Mouse (Mus musculus) cerebellum, adult 9-10 months (tissue): ENCODE data around the gene Ntrk3.
A peak's percentile ranks its signal among the peaks of the same experiment; 100 is the strongest.

ENCODE experiments used
- DNase-seq: peaks from one replicate; pipeline ENCODE4 v3.0.0; 2022

Gene Ntrk3

DNA sequence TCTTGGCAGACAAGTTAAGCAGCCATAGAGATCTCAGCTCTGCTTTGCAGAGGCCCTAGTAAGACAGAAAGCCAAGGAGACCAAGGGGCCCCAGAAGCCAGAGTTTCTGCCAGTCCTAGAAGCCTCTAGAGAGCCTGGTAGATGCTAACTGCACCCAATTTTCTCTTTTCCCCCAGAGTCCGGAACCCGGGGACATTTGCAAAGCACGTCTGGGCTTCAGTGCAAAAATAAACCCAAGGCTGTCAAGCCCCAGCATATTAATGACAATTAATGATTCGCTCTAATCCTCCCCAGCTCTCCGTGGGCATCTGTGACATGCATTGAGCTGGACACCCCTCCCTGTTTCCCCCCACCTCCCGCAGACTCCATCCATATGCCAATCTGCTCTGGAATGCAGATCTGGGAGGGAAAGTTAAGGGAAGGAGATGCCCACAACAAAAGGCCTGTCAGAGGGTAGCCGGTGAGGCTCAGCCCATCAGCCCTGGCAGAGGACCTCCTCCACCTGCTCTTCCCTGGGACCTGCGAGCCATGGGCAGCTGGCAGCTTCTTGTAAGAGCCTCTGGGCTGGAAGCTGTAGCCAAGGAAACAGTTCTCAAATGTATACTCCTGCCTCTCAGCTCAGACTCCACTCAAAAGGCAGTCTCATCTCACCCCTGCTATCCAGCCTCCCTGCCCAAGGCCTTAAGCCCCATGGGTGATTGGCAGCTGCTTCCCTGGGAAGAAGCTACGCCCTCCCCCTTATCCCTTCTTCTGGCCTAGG, 117.8 kb downstream of the Ntrk3 start:
- no peak for DNase-seq

DNA sequence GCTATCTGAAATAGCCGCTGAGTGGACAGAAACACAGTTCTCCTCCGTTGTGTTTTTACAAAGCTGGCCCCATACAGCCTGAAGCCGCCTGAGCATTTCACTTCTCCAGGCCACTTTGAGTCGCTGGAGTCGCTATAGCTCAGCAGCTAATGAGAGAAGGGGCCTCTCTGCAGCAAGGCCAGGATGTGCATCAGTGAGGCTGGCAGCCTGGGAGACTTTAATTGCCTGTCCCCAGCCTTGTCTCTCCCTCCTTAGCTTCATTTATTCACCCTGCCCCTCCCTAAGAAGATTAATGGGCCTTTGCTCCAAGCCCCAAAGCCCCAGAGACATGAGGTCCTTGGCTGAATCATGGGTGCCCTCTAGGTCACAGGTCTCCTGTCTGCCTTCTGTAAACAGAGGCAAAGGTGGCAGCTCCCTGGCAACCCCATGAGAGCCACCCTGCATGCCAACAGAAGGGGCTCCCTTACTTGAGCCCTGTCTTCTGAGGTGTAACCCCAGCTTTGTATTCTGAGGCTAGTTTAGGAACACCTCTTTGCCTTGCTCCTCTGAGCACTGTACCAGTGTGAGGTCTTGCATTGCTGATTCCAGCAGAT, 132.2 kb downstream of the Ntrk3 start:
- DNase-seq = no peak

DNA sequence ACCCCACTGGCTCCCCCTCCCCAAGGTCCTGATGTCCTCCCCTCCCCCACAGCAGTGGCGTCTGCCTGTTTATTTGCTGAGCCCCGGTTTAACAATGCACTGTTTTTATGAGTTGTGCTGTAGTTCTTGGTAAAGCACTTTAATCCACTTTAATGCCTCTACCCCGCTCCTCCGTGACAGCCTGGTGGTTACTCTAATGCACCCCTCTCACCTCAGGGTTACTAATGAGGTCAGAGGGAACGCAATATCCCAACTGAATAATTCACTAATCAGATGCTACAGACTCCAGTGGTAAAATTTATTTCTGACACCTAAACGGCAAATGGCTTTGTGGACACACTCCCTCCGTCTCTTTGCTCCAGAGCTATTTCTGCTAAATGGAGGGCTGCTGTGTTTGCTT, 133.9 kb downstream of the Ntrk3 start:
- no peak for DNase-seq

DNA sequence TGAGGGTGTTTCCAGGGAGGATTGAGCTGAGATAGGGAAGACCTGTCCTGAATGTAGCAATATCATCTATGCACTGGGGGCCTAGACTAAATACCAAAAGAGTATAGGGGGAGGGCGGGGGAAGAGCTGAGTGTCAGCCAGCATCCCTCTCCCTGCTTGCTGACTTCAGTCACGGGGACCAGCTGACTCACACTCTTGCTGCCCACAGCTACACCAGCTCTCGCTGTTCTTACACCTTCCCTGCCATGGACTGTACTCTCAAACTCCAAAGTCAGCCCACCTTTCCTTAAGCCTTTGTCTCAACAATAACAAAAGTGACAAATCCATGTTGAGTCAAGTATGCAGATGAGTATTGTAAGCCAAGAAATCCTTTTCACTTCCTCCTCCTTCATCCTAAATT, 136.0 kb downstream of the Ntrk3 start:
- no peak for DNase-seq

DNA sequence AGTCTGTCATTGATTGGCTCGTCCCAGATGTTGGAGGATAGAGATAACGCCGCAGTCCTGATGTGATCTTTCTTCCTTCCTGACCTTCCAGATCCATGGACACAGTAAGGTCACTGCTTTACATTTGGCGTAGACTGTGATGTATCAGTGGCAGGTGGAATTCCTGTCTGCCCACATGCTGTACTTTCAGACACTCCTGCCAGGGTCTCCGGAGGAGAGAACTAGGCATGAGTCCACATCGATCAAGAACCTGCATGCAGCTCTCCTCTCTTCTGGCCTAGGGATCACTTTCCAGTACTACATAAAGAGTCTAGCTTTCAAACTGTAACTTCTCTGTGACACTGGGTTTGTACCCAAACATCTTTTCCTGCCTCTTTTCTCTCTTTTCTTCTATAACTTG, 136.9 kb downstream of the Ntrk3 start:
- no peak for DNase-seq

DNA sequence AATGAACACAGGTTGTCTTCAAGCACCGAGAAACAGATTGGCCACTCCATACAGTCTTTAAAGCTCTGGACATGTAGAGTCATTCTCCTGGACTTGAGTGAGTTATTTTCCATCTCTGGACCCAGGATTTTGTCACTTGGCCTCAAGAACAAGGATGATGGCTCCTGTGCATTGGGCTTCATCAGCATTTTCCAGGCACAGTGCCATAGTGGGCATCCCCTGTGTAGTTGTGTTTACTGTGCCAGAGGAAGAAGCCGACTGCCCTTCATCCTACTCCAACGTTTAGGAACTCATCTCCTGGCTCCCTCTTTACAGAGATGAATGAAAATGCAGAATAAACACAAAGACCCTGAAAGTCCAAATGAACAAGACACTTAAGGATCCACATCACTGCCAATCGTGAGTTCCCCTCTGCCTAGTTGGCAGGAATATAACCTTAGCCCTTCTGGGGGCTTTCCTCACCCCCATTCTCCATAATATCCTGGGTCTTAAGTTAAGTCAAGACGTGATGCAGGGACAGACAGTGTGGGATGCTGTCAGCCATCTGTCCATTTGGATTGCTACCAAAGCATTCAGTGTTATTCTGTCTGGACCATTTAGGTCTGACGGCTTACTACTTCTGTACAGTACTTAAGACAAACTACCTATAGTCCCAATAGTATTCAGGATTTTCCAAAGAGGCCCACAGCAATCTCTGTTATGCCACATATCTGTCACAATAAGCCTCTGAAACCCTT, 137.7 kb downstream of the Ntrk3 start:
- DNase-seq = peak; percentile 27

DNA sequence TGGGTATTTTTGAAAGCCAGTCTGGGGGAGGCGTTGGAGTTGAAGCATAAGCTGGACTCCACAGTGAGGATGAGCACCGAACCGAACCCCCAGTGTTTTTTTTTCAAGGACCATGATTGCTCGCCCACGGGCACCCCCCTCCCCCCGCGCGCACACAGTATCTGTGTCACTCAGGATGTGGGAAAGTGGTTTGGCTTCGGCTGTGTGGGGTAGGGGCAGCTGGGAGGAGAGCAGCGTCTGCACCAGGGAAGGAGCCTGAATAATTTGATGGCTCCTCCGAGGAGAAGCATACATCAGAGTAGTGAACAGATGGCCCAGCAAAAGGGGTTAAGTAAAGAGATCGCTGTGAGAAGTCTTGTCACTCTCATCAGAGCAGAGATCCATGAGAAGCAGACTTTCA, 139.7 kb downstream of the Ntrk3 start:
- no peak for DNase-seq

DNA sequence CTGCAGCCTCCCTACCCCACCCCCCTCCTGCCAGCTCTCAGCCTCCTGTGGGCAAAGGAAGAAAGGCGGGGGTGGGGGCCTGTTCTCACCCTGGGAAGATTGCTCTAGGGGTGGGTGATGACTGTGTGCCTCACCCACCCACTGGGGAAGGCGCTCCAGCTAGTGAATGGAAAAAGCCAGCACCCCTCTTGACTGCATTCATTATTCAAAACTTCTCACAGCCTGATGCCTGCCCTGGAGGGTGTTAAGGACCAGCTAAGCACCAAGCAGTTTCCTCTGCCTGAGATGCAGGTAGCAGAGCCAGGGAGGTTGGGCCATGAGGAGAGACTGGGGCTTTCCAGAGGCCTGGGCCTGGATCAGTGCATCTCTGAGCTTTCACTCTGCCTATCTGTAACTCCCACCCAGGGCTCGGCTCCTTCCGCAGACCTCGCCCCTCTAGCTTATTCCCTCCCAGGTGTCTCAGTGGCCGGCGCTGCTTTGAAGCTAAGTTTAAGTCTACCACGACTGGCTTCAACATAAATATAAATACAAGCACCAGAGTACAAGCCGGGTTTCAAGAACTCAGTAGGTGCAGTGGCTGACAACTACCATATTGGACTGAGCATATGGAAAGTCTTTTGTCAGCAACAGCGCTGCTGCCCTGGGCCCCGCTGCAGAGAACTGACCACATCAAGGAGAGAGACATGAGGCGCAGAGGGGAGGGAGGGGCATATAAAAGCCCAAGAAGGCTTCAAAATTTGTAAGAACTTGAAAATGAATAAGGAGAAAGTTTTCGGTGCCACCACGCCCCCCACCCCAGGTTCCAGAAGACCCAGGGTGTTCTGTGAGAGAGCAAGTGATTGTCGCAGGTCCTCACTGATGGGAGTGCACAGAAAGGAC, 140.3 kb downstream of the Ntrk3 start:
- DNase-seq = no peak

DNA sequence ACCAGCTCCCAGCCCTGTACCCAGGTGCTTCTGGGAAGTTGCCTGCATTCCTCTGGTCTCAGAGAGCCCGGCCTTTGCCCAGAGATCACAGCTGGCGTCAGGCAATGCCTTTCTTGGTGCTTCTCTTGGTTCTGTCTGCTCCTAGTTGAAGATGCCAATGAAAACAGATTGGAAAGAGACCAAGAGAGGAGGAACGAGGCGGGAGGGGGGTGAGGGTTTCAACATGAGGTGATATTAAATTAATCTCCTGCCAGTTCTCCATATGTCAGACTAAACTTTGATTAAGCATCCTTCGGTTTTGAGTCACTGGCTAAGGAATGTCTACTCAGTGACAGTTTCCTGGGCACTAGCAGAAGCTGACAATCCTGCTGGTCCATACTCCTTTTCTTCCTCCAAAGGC, 141.3 kb downstream of the Ntrk3 start:
- peak; percentile 20 for DNase-seq

DNA sequence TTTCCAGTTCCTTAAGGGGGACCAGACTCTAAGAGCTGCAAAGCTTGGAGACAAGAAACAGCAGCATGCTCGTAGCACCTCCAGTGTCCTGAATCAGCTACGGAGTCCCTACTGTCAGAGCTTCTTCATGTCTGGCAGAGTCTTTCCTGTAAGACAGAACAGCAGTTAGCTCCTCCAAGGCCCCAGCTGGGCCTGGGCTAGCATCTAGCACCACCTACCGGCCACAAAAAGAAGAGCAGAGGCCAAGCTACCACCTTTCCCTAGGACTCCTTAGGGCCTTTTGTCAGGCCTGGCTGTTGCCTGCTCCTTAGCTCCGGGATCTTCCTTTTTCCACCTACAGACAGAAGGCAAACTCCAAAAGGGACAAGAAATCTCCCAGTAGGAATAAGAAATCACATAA, 141.9 kb downstream of the Ntrk3 start:
- DNase-seq = peak; percentile 82

DNA sequence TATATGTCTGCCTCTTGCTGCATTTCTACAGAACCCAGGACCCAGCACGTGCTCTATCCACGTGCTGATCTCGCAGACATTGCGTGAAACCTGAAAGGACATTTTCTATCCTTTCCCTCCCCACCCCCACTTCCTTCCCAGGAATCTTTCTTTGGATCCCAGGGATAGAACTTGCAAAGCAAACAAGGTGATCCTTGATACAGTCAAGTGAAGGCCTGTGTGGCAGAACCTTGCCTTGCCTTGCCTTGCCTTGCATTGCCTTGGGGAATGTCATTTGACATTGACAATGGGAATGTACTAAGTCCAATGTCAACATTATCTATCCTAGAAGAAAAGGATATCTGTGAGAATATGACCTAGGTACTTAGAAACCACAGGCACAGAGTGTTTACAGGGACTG, 144.9 kb downstream of the Ntrk3 start:
- no peak for DNase-seq

DNA sequence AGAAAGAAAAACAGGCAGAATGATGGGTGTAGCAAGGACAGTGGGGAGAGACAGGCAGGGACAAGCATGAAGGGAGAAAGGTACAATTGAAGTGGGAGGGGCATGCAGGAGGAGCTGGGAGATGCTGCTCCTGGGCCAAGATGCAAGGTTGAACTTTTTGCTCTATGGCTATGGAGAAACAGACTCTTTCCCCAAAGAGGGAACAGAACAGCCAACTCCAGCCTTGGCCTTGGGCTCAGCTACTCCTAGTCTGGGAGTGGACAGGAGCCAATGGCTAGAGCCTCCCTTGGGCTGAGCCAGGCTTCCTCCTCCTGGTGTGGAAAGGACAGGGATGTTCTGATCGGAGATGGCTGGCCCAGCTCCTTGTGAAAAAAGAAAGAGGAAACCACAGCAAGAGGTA, 145.6 kb downstream of the Ntrk3 start:
- no peak for DNase-seq

DNA sequence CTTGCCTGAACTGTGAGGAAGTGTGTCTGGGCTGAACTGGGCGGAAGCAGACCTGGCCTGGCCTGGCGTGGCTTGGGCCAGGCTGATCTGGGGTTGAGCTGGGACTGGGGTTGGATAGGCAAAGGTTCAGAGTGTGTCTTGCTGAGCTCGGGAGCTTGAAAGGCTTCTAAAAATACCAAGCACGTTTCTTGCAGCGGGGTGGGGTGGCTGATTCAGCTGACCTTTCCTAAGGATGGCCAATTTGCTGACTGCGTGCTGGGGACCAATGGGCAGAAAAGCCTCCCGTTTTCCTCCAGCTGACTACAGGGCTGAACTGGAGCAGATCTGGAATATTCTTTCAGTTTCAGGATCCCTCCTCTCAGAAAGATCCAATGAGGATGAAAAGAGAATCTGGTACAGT, 148.0 kb downstream of the Ntrk3 start:
- no peak for DNase-seq

DNA sequence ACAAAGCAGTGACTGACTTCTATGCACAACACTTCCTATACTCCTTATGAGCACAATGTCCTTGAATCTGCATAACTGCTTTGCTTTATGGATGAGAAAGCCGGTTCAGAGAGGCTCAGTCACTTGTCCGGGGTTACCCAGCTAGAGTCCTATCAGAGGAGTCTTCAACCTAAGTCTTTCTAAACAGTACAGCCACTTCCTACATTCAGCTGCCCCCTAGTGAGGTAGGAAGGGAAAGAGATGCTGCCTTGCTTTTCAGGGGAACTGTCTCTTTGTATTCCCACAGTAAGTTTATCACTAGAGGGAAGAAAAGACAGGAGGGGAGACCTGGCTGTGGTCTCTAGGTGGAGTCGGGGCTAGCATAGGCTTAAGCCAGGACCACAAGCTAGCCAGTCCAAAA, 151.0 kb downstream of the Ntrk3 start:
- peak; percentile 41 for DNase-seq

DNA sequence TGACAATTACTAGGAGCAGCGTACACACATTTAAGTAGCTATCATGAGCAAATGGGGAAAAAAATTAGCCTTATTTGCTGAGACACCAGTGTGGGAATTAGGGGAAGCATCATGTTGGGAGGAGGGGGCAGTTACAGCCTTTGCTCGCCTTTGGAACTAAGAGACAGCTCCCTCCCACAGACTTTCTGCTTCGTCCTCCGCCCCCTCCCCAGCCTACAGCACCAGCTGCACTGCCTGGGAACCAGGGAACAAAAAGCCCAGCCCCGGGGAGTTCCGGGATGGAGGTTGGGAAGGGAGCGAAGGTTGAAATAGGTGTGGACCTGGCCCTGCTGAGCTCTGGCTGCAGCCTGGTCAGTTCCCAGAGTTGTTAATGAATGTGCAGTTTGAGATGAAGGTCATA, 151.9 kb downstream of the Ntrk3 start:
- no peak for DNase-seq

DNA sequence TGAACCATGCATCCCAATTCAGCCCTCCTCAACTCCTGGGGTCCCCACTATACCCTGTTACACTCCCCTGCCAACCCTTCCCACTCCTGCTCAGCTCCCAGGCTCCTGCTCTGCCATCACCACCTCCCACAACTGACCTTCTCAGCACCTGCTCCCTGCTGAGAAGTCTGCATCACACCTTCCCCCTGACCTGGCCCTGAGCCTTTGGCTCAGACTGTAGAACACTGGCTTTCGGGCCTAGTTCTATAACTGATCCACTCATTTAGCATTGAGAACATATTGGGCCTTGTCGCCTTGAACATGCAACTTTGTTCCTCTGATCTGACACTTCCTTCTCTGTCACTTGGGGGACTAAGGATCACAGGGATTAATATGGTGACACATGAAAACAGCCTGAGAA, 152.9 kb downstream of the Ntrk3 start:
- DNase-seq = peak; percentile 21

DNA sequence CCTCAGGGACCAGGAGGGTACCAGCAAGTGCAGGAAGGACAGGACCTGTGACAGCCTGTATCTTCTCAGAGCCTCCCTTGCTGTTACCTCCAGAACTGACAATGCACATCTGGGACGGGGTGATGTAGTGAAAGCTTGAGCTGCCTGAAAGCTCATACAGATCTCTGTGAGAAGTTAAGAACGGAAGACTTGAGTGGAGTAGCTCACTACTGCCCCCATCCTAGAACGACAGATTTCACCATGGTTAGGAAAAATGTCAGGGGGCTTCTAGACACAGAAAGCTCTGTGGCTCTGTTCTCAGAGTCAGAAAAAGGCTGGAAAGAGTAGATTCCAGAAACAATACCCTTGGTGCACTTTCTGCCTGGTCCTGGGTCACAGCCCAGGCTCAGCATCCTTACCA, 153.3 kb downstream of the Ntrk3 start:
- peak; percentile 39 for DNase-seq

DNA sequence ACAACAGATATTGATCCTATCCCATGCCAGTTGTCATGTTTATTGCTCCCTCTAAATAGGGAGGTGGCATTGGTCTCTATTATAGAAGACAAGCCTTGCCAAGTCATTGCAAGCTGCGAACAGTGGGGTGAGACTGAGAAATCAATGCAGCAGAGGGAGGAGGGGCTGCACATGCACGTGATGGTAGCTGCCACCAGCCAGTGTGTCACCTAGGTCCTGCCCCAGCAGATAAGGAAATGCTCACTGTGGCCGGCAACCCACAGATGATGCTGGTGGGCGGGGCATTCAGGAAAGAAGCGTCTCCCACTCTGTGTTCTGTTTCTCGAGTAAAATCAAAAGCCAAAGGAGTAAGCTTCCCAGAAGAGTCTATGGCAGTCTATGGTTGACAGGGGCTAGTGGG, 154.1 kb downstream of the Ntrk3 start:
- no peak for DNase-seq

DNA sequence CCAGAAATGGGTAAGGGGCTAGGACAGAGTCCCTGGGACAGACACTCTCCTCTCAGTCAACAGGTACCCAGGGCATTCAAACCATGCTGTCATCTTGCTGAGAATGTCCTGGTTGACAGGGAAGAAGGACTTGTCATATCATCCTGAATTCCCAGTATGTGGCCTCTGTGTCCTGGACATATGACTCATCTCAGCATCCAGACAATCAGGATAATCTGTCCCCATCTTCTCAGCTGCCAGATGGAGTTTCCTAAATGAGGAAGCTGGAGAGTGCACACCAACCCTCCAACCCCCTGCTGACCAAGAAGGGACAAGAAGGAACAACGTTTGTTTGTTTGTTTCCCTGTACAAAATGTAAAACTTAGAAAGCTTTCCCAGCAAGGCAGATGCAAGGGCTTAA, 156.5 kb downstream of the Ntrk3 start:
- peak; percentile 68 for DNase-seq

DNA sequence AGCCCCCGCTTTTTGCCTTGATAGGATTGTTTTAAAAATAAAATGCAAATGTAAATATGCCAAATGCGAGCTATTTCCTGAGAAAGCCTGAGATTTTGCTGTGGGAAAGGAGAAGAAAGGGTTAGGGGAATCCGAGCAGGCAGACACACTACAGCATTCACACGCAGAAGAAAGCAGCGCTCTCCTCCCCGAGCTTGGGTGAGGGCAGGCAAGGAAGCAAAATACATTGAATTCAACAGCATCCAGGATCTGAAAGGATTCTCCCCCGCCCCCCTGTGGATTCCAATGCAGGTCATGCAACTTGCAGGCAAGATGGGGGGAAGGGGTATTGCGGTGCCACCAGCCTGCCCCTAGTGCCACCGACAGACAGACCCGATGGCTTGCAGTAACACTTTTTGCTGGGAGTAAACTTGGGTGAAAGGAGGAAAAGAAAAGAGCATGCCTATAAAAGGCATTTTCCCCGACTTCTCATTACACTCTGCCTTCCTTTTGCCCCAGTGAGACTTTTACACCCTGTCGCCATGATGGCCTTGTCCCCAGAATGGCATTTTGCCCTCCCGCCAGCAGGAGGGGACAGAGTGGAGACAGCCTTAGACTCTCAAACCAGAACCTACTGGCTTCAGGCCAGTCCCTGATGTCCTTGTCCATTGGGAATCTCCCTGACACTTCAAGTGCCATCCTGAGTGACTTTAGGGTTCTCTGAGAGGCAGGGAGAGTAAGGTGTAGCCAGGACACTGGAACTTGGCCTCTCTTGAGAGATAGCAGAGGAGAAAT, 158.2 kb downstream of the Ntrk3 start:
- DNase-seq = peak; percentile 84

DNA sequence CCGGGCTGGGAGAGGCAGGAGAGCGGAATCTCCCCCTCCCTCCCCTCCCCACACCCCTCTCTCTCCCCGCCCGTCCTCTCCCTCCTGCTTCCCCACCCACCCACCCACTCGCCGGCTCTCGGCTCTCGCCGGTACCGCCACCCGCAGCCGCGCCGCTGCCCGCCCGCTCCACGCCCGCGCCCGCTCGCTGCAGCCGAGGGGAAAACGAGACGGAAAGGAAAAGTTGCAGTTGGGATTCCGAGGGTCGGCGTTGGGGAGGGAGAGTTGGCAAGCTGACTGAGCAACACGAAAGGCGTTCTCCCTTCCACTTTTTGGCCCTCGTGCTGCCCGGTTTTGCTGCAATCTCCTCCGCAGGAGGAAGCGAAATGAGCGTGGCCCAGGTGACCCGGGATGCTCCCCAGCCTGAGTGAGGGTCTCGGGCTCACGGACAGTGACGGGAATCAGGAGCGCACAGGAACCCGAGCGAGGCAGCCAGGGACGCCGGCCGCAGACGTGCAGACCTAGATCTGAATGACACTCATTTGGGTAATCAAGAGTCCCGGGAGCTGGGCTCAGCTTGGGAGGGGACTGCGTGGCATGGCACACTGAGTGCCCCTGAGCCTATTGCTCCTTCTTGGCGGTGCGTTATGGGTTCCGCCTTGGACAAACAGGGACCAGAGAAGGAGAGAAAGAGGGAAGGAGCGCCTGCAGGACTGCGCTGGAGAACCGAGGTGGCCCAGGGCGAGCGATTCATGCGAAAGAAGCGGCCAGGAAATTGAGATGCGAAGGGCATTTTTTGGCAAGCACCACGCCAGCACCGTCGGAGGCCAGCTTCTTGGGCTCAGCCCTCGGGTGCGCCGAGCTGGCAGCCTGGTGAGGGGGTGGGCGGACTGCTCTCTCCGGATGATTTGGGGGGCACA, 159.1 kb downstream of the Ntrk3 start:
- peak; percentile 74 for DNase-seq
